Mouse (Mus musculus) liver, postnatal 0 days (tissue): ENCODE measurements around the gene H1f0. TPM values are rescaled to one million over a fixed set of nuclear protein-coding genes. Genes with fewer than 3 reads are reported as not detected.

Experiments
- ATAC-seq: fragments of 200-750 bp; cut with Nextera tagmentation; 2 replicates; pipeline ENCODE4 v1.8.0; 2017; ENCODE audit warnings: mild to moderate bottlenecking, moderate library complexity
- DNase-seq: peaks from one replicate; pipeline ENCODE4 v3.0.0-alpha.2; 2016
- H3K27ac ChIP-seq: fragments of 300-500 bp; sonication (generic); 2 replicates; pipeline ENCODE4 v1.5.1; 2014; ENCODE audit warnings: antibody characterized with exemption, moderate library complexity, mild to moderate bottlenecking, low read depth
- H3K27me3 ChIP-seq: fragments of 300-500 bp; sonication (generic); 2 replicates; pipeline ENCODE4 v1.6.1; 2014; ENCODE audit warnings: low read length, control low read depth, mixed read lengths; ENCODE audit not compliant: insufficient read depth
- H3K36me3 ChIP-seq: fragments of 300-500 bp; sonication (generic); replicated peaks from 2 replicates; pipeline ENCODE4 v1.6.1; 2014; ENCODE audit warnings: mild to moderate bottlenecking, control low read depth, low read length, moderate library complexity, mixed read lengths; ENCODE audit not compliant: insufficient read depth
- H3K4me1 ChIP-seq: fragments of 300-500 bp; sonication (generic); 2 replicates; pipeline ENCODE4 v1.6.1; 2014; ENCODE audit warnings: antibody characterized with exemption, mild to moderate bottlenecking, control low read depth; ENCODE audit not compliant: insufficient read depth
- H3K4me2 ChIP-seq: fragments of 300-500 bp; sonication (generic); 2 replicates; pipeline ENCODE4 v1.6.1; 2014; ENCODE audit warnings: low read depth, mild to moderate bottlenecking, low read length, moderate library complexity, mixed read lengths
- H3K4me3 ChIP-seq: fragments of 300-500 bp; sonication (generic); 2 replicates; pipeline ENCODE4 v1.5.1; 2014; ENCODE audit warnings: low read depth, low read length
- H3K9ac ChIP-seq: fragments of 300-500 bp; sonication (generic); replicated peaks from 2 replicates; pipeline ENCODE4 v1.6.1; 2014; ENCODE audit warnings: mild to moderate bottlenecking, moderate library complexity
- H3K9me3 ChIP-seq: fragments of 300-500 bp; sonication (generic); 2 replicates; pipeline ENCODE4 v1.6.1; 2016; ENCODE audit warnings: mild to moderate bottlenecking, control low read depth, low read length, mixed read lengths
- CTCF ChIP-seq: sonication (generic); IDR thresholded peaks from 2 replicates; pipeline ENCODE4 v1.5.1; 2016; ENCODE audit warnings: antibody characterized with exemption, low read depth
- EP300 ChIP-seq: IDR thresholded peaks from 2 replicates; pipeline ENCODE4 v1.6.1; 2016; ENCODE audit warnings: antibody characterized with exemption, low read depth, mild to moderate bottlenecking
- WGBS: fragments of 180-500 bp; shearing (Covaris S2); extraction: QIAGEN DNeasy Blood & Tissue Kit; methylation state at CpG from one replicate; pipeline ENCODE4 v1.1.7; 2014; ENCODE audit not compliant: insufficient replicate concordance; 5-methylcytosine and 5-hydroxymethylcytosine counted together
- polyA plus RNA-seq: library from polyadenylated mRNA; unstranded; fragments of >200 nt; fragmentation: Nextera tagmentation; extraction: Ambion mirVana; gene quantifications from 2 replicates; pipeline ENCODE4 v1.2.1, GENCODE M21; 2015

The H1f0 gene
- polyA plus RNA-seq, 1 experiment from 2014 or later = 125 TPM

GRCm38 (mm10) chr15:79009734-79010133, 18.5 kb upstream of the H1f0 start:
- Histone ChIP-seq H3K36me3 (peaks cover 14% of the 10 kb centered on the region), H3K4me2 (no peak overlapping the region), H3K9me3 (no peaks in the 10 kb centered on the region), H3K4me1 (no peaks in the 10 kb centered on the region), H3K4me3 (no peak overlapping the region), H3K27me3 (no peaks in the 10 kb centered on the region), H3K9ac (no peak overlapping the region), H3K27ac (no peak overlapping the region)
- ATAC-seq (no peak), DNase-seq (no peak)
- TF ChIP-seq EP300 = no peak
- no peak for TF ChIP-seq CTCF
- 81% methylated on average over 5 of the region's 5 CpGs for WGBS

- no peak for ATAC-seq
- no peak overlapping the region for H3K4me2 ChIP-seq
- no peaks in the 10 kb centered on the region for H3K4me1 ChIP-seq
- no peak for TF ChIP-seq EP300
- no peak for TF ChIP-seq CTCF
- H3K27me3 ChIP-seq = no peaks in the 10 kb centered on the region
- peaks cover under 1% of the 10 kb centered on the region; the same call in 1 of the 2 replicates for H3K36me3 ChIP-seq
- WGBS = 73% methylated on average over 10 of the region's 10 CpGs
- H3K4me3 ChIP-seq = no peak overlapping the region
- no peak overlapping the region for H3K27ac ChIP-seq
- no peak overlapping the region for H3K9ac ChIP-seq
- no peaks in the 10 kb centered on the region for H3K9me3 ChIP-seq
- DNase-seq = no peak
Observed at GRCm38 (mm10) chr15:79011550-79011949, 16.7 kb upstream of the H1f0 start.

GRCm38 (mm10) chr15:79013382-79013781, 14.9 kb upstream of the H1f0 start:
- DNase-seq = no peak
- Histone ChIP-seq H3K36me3 (no peaks in the 10 kb centered on the region), H3K27ac (no peak overlapping the region), H3K27me3 (no peaks in the 10 kb centered on the region), H3K9me3 (no peaks in the 10 kb centered on the region), H3K4me1 (no peaks in the 10 kb centered on the region), H3K4me2 (no peak overlapping the region), H3K4me3 (no peak overlapping the region), H3K9ac (no peak overlapping the region)
- WGBS = 56% methylated on average over 7 of the region's 7 CpGs
- ATAC-seq = no peak
- TF ChIP-seq CTCF (no peak), EP300 (no peak)

- ATAC-seq = no peak
- H3K27me3 ChIP-seq = no peaks in the 10 kb centered on the region
- no peak overlapping the region for H3K9ac ChIP-seq
- no peaks in the 10 kb centered on the region for H3K9me3 ChIP-seq
- H3K27ac ChIP-seq = no peak overlapping the region
- peaks cover 8% of the 10 kb centered on the region for H3K4me1 ChIP-seq
- no peak overlapping the region for H3K4me3 ChIP-seq
- no peaks in the 10 kb centered on the region for H3K36me3 ChIP-seq
- H3K4me2 ChIP-seq = no peak overlapping the region
- TF ChIP-seq CTCF = no peak
- no peak for TF ChIP-seq EP300
- 44% methylated on average over 4 of the region's 4 CpGs for WGBS
- DNase-seq = no peak
Observed at GRCm38 (mm10) chr15:79018191-79018590, 10.1 kb upstream of the H1f0 start.

- no peak for ATAC-seq
- no peak for DNase-seq
- Histone ChIP-seq H3K9ac (no peak overlapping the region), H3K4me3 (no peak overlapping the region), H3K27me3 (no peaks in the 10 kb centered on the region), H3K36me3 (no peaks in the 10 kb centered on the region), H3K4me1 (peaks cover 8% of the 10 kb centered on the region), H3K9me3 (no peaks in the 10 kb centered on the region), H3K4me2 (no peak overlapping the region), H3K27ac (no peak overlapping the region)
- peak; percentile 15; the same call in 1 of the 2 replicates for TF ChIP-seq CTCF
- no peak for TF ChIP-seq EP300
- 70% methylated on average over 3 of the region's 3 CpGs for WGBS
Observed at GRCm38 (mm10) chr15:79018886-79019285, 9.4 kb upstream of the H1f0 start.

- Histone ChIP-seq H3K27ac (peak overlapping the region; percentile 26; the same call in 1 of the 2 replicates), H3K27me3 (peaks cover 7% of the 10 kb centered on the region; the same call in 1 of the 2 replicates), H3K9me3 (no peaks in the 10 kb centered on the region), H3K4me1 (peaks cover 18% of the 10 kb centered on the region), H3K4me3 (no peak overlapping the region), H3K4me2 (peak overlapping the region; percentile 18), H3K9ac (no peak overlapping the region), H3K36me3 (no peaks in the 10 kb centered on the region)
- DNase-seq (peak; percentile 45), ATAC-seq (peak; percentile 56)
- TF ChIP-seq EP300 (no peak), CTCF (no peak)
- WGBS = 56% methylated on average over 10 of the region's 10 CpGs
Observed at GRCm38 (mm10) chr15:79022671-79023230, 5.5 kb upstream of the H1f0 start.

GRCm38 (mm10) chr15:79023366-79023765, 4.9 kb upstream of the H1f0 start:
- Histone ChIP-seq H3K9me3 (no peaks in the 10 kb centered on the region), H3K4me2 (0 out of 2 replicates have a peak overlapping the region, but pooled peaks have one; percentile 18), H3K9ac (no peak overlapping the region), H3K4me3 (no peak overlapping the region), H3K27ac (peak overlapping the region; percentile 26; the same call in 1 of the 2 replicates), H3K27me3 (peaks cover 11% of the 10 kb centered on the region; the same call in 1 of the 2 replicates), H3K36me3 (no peaks in the 10 kb centered on the region), H3K4me1 (peaks cover 18% of the 10 kb centered on the region)
- 43% methylated on average over 1 of the region's 1 CpGs for WGBS
- TF ChIP-seq CTCF (no peak), EP300 (no peak)
- ATAC-seq (no peak), DNase-seq (no peak)
